Comparison of ENCODE assay signal across 18 mouse cellular contexts in the genomic region with DNA sequence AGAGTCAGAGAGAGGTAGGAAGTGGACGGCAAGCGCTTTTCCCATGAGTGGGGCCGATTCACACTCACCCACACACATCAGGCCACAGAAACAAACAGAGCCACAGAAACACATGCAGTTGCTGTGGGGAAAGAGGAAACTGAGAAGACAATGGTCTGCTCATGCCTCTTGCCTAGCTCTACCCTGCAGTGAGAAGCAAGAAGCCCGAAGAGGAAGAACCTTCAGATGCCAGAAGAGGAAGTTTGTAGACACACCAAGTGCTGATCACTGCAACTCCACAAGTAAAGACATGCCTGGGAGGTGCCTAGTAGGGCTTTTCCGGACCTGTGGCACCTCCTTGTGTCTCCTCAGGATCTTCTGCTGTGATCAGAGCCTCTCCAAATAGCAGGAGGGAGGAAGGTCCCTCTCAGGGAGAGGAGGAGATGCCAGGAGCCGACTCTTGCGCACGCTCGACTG. TPM values are rescaled to one million over a fixed set of nuclear protein-coding genes. Genes with fewer than 3 reads are reported as not detected.
DNase-seq lines count a peak whose midpoint lies in the region; ATAC-seq and TF ChIP-seq lines count a peak whose summit lies in the region.
"Had no signal": no experiment of that assay in that cellular context is flagged by ENCODE, and none has a peak within 500 bp of the region (broad histone marks: within the 10 kb centered on the region; RNA-seq: fewer than 3 reads in every experiment).

A gene (minus strand): TSS at position 406 of the 456 bp plus-strand sequence.

- peaks cover under 1% of the 10 kb centered on the region for H3K9me3 ChIP-seq in liver, embryonic 16.5 days (replicated peaks; ENCODE audit: control insufficient read depth, low read length)
- H3K9me3 ChIP-seq: lung, embryonic 15.5 days; stomach, embryonic 15.5 days had no signal

- TF ChIP-seq POLR2A in lung, adult 2 months (IDR thresholded peaks at IDR 0.05; ENCODE audit: borderline replicate concordance, extremely low read depth, low read depth, low read length), result no peak

- no peak within 1 kb of the TSS for H3K4me2 ChIP-seq in liver, embryonic 16.5 days (ENCODE audit: low read depth, low read length)
- H3K4me2 ChIP-seq: lung, embryonic 15.5 days; stomach, embryonic 15.5 days had no signal

- no peak within 1 kb of the TSS for H3K9ac ChIP-seq in liver, embryonic 16.5 days (ENCODE audit: low read depth, low read length)
- H3K9ac ChIP-seq: lung, embryonic 15.5 days; stomach, embryonic 15.5 days had no signal

- no peak within 1 kb of the TSS for H3K4me3 ChIP-seq in lung, adult 2 months (replicated peaks; ENCODE audit: extremely low read depth, low read depth, low read length)
- H3K4me3 ChIP-seq in liver, embryonic 16.5 days (ENCODE audit: low read depth, low read length), result no peak within 1 kb of the TSS
- H3K4me3 ChIP-seq: left cerebral cortex, adult 2 months; lung, embryonic 15.5 days; stomach, embryonic 15.5 days had no signal

- H3K36me3 ChIP-seq in liver, embryonic 16.5 days (ENCODE audit: control insufficient read depth, insufficient read depth), result no peaks in the 10 kb centered on the region
- H3K36me3 ChIP-seq: lung, embryonic 15.5 days; stomach, embryonic 15.5 days had no signal

- H3K4me1 ChIP-seq in lung, adult 2 months (ENCODE audit: control insufficient read depth, insufficient read depth, low read length), result no peaks in the 10 kb centered on the region
- H3K4me1 ChIP-seq in liver, embryonic 16.5 days (ENCODE audit: control insufficient read depth, low read depth, low read length), result no peaks in the 10 kb centered on the region
- H3K4me1 ChIP-seq: lung, embryonic 15.5 days; stomach, embryonic 15.5 days had no signal

- peak; percentile 3 to 5 for DNase-seq in heart, postnatal 10 days
- DNase-seq in heart, postnatal 4 days, result no peak
- DNase-seq in lung, adult 18-20 months, result peak; percentile 21 to 40
- DNase-seq in lung, adult 2 months, result no peak
- no peak for DNase-seq in frontal cortex, postnatal 36 days (ENCODE audit: low spot score in 2 of 2)
- DNase-seq: cerebellum, adult 9-11 months; kidney, postnatal 14 days; right cerebral cortex, postnatal 14 days had no signal

- H3K27me3 ChIP-seq in liver, embryonic 16.5 days (ENCODE audit: control insufficient read depth, insufficient read depth, low read depth, low read length), result no peaks in the 10 kb centered on the region
- H3K27me3 ChIP-seq: lung, embryonic 15.5 days; stomach, embryonic 15.5 days had no signal

- intact Hi-C loops in heart, postnatal 10 days (cut with DNase I), result no loop called here

- WGBS in lung, adult 2 months, result 81% methylated on average over 9 of the region's 9 CpGs
- WGBS in liver, embryonic 16.5 days (ENCODE audit: insufficient replicate concordance), result 53% methylated on average over 9 of the region's 9 CpGs

- H3K27ac ChIP-seq in liver, embryonic 16.5 days (ENCODE audit: low read length), result 0 out of 2 replicates have a peak within 1 kb of the TSS, but pooled peaks have one; percentile 24
- H3K27ac ChIP-seq: left cerebral cortex, adult 2 months; lung, embryonic 15.5 days; stomach, embryonic 15.5 days had no signal

- peak; percentile 35 for ATAC-seq in liver, embryonic 16.5 days (ENCODE audit: low read depth)
- peak; percentile 94 for ATAC-seq in monocyte, adult 5-6 weeks (replicated peaks; ENCODE audit: insufficient number of reproducible peaks, low FRiP score, low TSS enrichment, poor library complexity, severe bottlenecking)
- no peak for ATAC-seq in frontal cortex, adult (ENCODE audit: low TSS enrichment)

- no peak for TF ChIP-seq CTCF in lung, adult 2 months (IDR thresholded peaks at IDR 0.05; ENCODE audit: insufficient read depth, low read length)

RNA-seq across cellular contexts. Expression of the gene that starts here (rescaled TPM):
- total RNA-seq in heart, postnatal 10 days (2021), result not detected
- total RNA-seq in heart, postnatal 4 days (2021), result not detected
- polyA plus RNA-seq in lung, adult 2 months (2012; rRNA removed), result 0.68 and 1.2 TPM in 2 replicates
- polyA plus RNA-seq in liver, embryonic 16.5 days (2015; fragmentation: Nextera tagmentation; extraction: Ambion mirVana), result 0.14 TPM in 1 of 2 replicates, not detected in the other
- 3.5 TPM in 1 of 3 replicates, not detected in the others for total RNA-seq in monocyte, adult 5-6 weeks (2017)
- total RNA-seq: left cerebral cortex, adult 2 months; MEL had no signal
- polyA plus RNA-seq: embryonic facial prominence, embryonic 11.5 days; forebrain, embryonic 11.5 days; heart, embryonic 16.5 days; lung, embryonic 15.5 days; stomach, embryonic 15.5 days had no signal

Comparison
In these comparisons a context has a peak if more than half of its experiments do, and no peak if none do; other contexts are left out.
1. DNase-seq: peak in lung, adult 18-20 months (2 of 2); none in heart, postnatal 4 days (single experiment), lung, adult 2 months (single experiment) and frontal cortex, postnatal 36 days (0 of 2).
2. Peak in DNase-seq in heart, postnatal 10 days; RNA of the gene not detected or under 1 TPM.
3. Peak in ATAC-seq and H3K27ac ChIP-seq in liver, embryonic 16.5 days; RNA of the gene not detected or under 1 TPM.